Mouse (Mus musculus): ENCODE data around the gene Hs1bp3.
A peak's percentile ranks its signal among the peaks of the same experiment; 100 is the strongest.

Gene Hs1bp3

GRCm38 (mm10) chr12:8313270-8313771, at the start of gene Hs1bp3:
Gene Hs1bp3, plus strand, starts transcription at chr12:8313432.
- peak; percentile 72 for DNase-seq (ENCODE audit: low spot score)

DNA sequence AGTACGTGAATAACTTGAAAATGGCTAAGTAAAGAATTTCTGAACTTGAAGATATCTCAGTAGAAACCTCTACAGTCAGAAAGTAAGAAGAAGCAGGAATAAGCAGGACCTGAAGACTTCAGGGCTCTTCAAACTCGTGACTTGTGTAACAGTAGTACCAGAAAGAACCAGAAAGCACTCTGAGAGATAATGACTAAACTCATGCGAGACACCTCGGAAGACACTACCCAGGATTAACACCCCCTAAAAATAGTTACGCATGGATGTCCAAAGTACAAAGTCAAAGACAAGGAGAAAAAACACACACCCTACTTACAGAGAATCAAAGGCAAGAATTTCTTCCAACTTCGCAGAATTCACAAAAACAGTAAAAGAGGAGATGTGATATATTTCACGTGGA, 46.9 kb upstream of the Hs1bp3 start:
- DNase-seq (ENCODE audit: low spot score) = no peak

DNA sequence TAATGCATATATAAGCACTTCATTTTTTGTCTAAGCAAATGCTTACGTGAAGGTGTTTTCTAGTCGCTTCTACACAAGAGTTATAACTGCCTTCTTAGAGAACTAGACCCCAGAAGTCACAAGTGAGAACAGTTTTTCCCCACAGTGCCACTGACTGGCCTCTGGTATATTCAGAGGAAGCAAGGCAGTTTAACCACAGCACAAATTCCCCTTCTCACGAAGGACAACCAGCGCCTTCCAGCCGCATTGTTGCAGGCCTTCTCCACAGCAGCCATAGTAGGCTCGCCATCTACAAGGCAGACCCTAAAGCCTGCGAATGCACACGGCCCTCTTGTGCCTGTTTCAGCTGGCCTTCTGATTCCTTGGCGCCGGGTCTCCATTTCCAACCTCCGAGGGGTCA, 43.6 kb upstream of the Hs1bp3 start:
- DNase-seq (ENCODE audit: low spot score) = no peak

DNA sequence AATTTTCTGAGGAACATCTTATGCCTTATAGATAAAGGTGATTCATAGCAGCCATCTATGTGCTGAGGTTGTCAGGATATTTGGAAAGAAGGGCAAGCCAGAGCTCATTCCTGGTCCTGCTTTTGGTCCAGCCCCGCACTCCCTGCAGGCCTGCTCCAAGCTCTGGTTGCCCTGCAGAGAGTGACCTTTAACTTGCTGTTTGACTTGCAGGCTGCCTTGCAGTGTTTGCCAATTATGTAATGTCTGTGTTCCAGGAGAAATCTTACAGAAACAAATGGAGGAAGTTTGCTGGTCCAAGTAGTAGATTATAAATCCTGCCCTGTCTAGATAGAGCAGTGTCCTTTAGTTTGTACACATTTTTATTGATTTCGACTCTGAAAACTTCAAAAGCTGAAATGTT, 41.8 kb upstream of the Hs1bp3 start:
- DNase-seq (ENCODE audit: low spot score) = no peak

DNA sequence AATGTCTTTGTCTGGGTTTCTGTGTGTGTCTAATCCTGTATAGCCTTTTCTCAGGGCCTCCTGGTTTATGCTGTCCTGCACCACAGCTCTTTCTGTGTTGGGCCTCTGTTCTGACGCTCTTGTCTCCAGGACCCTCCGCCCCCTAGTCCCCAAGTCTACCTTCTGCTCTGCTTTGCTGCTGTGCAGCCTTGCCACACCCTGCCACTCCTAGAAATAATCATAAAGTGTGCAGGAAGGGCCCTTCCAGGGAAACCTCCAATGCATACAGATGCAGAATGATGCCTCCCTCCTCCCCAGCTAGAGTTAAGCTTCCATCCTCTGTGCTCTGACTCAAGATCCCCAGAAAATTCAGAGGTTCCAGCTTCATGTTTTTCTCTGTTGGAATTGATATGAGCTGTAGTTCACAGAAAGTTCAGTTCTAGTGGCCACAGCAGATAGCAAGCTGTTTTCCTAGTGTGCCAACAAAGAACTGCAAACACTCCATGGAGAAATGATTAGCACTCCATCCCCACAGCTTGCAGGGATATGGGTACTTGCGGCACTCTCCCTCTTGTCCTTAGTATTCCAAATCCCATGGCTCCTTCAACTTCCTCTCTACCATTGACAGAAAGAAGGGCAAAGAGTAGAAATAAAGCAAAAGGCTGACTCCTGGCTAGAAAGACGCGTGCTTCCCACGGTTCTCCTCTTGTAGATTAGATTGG, 39.6 kb upstream of the Hs1bp3 start:
- DNase-seq (ENCODE audit: low spot score) = no peak

DNA sequence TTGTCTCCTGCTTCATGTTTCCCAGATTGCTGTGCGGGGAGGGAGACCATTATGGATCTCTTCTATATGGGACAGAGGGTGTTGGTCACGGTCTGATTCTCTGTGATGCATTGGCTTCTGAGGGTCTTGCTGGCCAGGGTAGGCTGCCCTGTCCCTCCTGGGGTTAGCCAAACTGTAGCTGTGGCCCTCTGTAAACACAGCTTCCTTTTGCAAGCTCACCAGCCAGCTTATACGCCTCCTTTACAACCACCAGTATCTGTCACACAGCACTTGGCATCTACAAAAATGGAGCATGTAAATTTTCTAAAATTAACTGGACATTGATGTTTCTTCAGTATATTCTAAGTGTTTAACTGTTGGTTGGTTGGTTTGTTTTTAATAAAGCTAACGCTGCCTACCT, 37.8 kb upstream of the Hs1bp3 start:
- no peak for DNase-seq (ENCODE audit: low spot score)

- DNase-seq (ENCODE audit: low spot score) = no peak
These were observed 31.8 kb upstream of the Hs1bp3 start for GRCm38 (mm10) chr12:8281225-8282017.

DNA sequence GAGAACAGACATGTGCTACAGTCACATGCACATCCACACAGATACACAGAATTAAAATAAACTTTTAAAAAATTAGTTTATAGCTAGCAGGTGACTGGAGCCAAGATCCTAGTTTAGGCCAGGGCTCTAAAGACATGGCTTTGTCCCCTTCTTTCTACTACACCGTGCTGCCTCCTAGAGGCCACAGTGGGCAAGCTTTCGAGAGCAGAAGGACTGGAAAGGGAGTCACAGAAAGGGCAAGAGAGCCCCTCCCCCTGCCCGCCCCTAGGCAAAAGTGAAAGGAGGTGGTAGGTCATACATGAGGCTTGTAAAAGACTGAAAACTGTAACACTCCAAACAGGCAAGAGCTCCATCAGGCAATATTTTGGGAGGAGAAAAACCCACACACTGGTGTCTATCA, 25.3 kb upstream of the Hs1bp3 start:
- no peak for DNase-seq (ENCODE audit: low spot score)

- DNase-seq (ENCODE audit: low spot score) = no peak
These were observed 24.1 kb upstream of the Hs1bp3 start for GRCm38 (mm10) chr12:8289099-8289498.

DNA sequence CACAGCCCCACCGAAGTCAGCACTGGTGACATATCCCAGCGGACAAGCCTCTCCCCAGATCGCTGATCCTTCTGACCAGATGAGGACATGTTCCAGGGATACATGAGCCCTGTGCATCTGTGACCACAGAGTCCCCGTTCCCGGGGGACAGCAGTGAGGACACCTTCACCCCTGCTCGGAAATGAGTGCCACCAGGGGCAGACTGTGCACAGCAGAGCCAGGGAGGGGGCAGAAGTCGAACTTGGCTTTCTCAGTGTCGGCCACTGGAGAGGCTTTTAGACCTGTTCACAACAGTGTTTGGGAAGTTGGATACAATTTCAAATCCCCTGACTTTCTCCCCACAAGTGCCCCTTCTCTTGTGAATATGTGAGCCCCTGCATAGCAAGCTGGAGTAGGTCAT, 23.7 kb upstream of the Hs1bp3 start:
- DNase-seq (ENCODE audit: low spot score) = no peak

DNA sequence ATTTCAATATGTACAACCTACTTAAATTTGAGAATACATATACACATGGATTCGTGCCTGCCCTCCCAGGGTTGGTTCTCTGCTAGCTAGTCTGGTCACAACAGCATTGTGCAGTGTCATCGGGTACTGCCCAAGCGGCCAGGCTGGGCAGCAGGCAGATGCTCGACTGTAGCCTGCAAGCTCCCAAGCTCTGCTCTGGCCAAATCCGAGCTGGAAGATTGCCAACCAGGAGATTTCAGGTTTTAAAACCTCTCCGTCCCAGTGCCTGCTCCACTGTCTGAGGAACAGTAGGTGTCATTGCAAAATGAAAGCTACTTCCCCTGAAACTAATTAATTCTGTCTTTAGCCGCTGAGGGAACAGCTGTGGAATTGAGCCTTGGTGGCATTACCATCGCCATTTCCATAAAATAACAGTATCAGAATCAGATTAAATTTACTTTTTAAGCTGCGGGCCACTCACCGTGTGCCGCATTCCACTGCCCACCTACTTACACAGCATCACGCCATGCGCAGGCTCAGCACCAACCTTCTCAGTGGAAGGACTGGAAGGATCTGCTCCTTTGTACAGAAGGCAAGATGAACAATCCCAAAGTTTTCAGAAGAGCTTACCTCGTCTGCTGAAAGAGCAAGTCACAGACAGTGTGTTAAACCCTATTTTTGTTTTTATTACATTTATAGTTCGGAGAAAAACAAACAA, 21.9 kb upstream of the Hs1bp3 start:
- DNase-seq (ENCODE audit: low spot score) = no peak

DNA sequence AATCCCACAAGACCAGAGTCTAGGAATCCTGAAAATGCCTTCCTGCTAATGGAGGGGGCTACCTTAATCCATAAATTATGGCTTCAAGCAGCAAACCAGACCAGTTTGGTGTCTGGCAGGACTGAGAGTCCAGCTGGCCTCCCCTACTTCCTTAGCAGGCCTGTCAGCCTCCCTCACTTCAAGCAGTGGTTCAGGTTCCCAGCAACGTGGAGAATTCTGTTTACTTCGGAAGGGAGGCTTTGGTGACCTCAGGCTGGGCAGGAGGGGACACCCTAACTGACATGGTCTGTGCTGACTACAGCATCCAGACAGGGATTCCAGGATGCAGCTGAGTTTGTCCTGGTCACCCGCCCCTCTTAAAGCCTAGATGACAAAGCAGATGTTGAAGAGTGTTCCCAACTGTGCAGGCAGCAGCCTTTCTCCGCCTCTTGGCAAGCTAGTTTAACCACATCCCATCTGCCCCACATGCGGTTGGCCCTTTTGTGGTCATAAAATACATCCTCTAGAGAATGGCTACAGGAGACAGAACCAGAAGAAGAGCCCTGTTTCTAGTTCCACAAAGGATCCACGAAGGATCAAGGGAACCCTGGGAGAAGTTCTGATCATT, 17.8 kb upstream of the Hs1bp3 start:
- no peak for DNase-seq (ENCODE audit: low spot score)

GRCm38 (mm10) chr12:8296154-8296553, 17.1 kb upstream of the Hs1bp3 start:
- DNase-seq (ENCODE audit: low spot score) = no peak

DNA sequence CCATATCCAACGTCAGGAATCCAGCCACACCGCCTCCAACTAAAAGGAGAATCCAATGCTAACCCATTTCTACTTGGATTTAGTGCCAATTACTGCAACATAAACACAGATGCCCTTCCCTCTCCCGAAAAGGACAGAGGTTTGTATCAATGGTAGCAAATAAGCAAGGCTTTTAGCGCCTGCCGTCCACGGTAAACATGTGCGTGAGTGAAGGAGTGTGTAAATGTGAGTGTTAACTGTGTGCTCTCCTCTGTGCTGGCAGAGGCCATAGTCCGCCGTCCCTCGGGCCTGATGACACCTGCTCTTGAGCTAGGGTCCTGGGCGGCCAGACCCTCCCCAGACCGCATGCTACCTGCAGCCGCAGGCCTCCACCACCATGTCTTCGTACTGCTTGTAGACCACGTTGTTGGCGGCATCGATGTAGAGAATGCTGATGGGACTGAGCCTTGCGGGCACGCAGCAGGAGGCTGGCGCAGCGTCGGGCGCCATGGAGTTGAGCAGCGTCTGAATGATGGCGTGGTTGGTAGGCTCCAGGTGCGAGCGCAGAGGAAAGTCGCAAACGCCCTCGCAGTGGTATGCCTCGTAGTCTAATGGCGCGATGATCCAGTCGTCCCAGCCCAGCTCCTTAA, 15.5 kb upstream of the Hs1bp3 start:
- no peak for DNase-seq (ENCODE audit: low spot score)

- no peak for DNase-seq (ENCODE audit: low spot score)
These were observed 14.7 kb upstream of the Hs1bp3 start for GRCm38 (mm10) chr12:8298361-8299142.

DNA sequence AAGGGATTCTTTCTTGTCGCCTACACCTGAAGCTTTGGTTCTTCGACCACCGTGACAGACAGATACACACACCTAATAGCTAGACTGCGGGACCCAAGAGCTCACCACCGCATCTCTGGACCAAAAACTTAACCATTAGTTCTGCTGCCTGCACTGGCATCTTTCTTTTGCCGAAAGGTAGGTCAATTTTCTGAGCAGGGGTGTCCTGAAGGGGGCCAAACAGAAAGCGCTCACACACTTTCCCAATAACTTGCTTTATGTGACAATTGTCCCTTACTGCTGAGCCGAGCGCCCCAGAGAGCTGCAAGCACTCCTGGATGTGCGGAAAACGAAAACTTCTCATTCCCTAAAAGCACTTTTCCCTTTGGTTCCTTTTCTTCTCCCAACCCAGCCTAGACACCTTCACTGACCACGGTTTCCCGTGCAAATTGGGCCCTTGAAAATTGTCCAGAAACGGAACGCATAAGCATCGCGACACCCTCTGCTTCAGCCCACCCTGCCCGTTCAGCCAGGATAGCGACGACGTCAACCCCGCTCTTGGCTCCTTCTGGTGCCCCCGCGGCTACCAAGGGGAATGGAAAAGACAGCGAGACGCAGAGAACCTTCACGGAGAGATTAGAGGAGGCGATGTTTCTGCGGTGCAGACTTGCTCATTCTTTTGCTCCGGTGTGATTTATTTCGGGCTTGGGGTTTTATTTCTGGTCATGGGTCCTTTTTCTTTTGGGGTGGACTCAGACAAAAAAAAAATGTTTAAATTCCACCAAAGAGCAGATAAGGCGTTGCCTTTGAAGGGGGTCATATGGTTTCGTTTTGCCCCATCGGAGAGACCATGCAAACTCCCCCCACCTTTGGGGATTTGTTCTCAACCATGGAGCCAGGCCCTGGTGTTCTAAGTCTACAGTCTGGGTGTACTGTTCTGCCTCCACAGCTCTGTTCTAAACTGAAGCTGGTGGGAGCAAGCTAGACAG, 13.8 kb upstream of the Hs1bp3 start:
- DNase-seq (ENCODE audit: low spot score) = no peak

- no peak for DNase-seq (ENCODE audit: low spot score)
These were observed 13.1 kb upstream of the Hs1bp3 start for GRCm38 (mm10) chr12:8300111-8300480.

- no peak for DNase-seq (ENCODE audit: low spot score)
These were observed 12.7 kb upstream of the Hs1bp3 start for GRCm38 (mm10) chr12:8300521-8300920.

GRCm38 (mm10) chr12:8301011-8301814, 12.0 kb upstream of the Hs1bp3 start:
- DNase-seq (ENCODE audit: low spot score) = no peak
